Mouse (Mus musculus) embryo, embryonic 9.5 days (tissue): ENCODE measurements around the gene Fam81b.
"Not testable (repeated sequence)": the region's sequence is repeated elsewhere in the genome, so short reads cannot be mapped to it uniquely, and the experiment has no call there.

ENCODE experiments used
- DNase-seq: peaks from one replicate; pipeline ENCODE4 v3.0.0-alpha.2; 2017; ENCODE audit errors: extremely low spot score

Fam81b gene

GRCm38 (mm10) chr13:76304637-76305122 lies at the start of gene Fam81b:
Gene Fam81b, minus strand, starts transcription at chr13:76305072.
- no peak for DNase-seq

GRCm38 (mm10) chr13:76345941-76346340 lies 41.1 kb upstream of the Fam81b start:
- DNase-seq: not testable (repeated sequence)

GRCm38 (mm10) chr13:76318635-76319034 lies 13.8 kb upstream of the Fam81b start:
- no peak for DNase-seq

GRCm38 (mm10) chr13:76311580-76311979 lies 6.7 kb upstream of the Fam81b start:
- DNase-seq: no peak

GRCm38 (mm10) chr13:76308811-76309210 lies 3.9 kb upstream of the Fam81b start:
- no peak for DNase-seq

- DNase-seq: no peak
These were observed 938 bp upstream of the Fam81b start for GRCm38 (mm10) chr13:76305655-76306365.

- no peak for DNase-seq
These were observed 369 bp upstream of the Fam81b start for GRCm38 (mm10) chr13:76305241-76305640.

- DNase-seq: no peak
These were observed 671 bp downstream of the Fam81b start for GRCm38 (mm10) chr13:76304201-76304600.

GRCm38 (mm10) chr13:76303160-76303559 lies 1.7 kb downstream of the Fam81b start:
- DNase-seq: no peak

- no peak for DNase-seq
These were observed 2.8 kb downstream of the Fam81b start for GRCm38 (mm10) chr13:76302056-76302455.

- DNase-seq: peak; percentile 2
These were observed 12.8 kb downstream of the Fam81b start for GRCm38 (mm10) chr13:76292050-76292449.

GRCm38 (mm10) chr13:76284597-76284996 lies 20.3 kb downstream of the Fam81b start:
- DNase-seq: no peak

- DNase-seq: no peak
These were observed 40.4 kb downstream of the Fam81b start for GRCm38 (mm10) chr13:76264361-76265026.

GRCm38 (mm10) chr13:76258766-76259165 lies 46.1 kb downstream of the Fam81b start:
- no peak for DNase-seq

- DNase-seq: no peak
These were observed 48.5 kb downstream of the Fam81b start for GRCm38 (mm10) chr13:76256350-76256749.

- no peak for DNase-seq
These were observed 54.8 kb downstream of the Fam81b start for GRCm38 (mm10) chr13:76250092-76250491.

- no peak for DNase-seq
These were observed 55.8 kb downstream of the Fam81b start for GRCm38 (mm10) chr13:76249066-76249465.

- peak; percentile 8 for DNase-seq
These were observed 89.5 kb downstream of the Fam81b start for GRCm38 (mm10) chr13:76215397-76215796.

GRCm38 (mm10) chr13:76214928-76215327 lies 89.9 kb downstream of the Fam81b start:
- no peak for DNase-seq

- DNase-seq: no peak
These were observed 104.9 kb downstream of the Fam81b start for GRCm38 (mm10) chr13:76199943-76200342.

- DNase-seq: no peak
These were observed 107.5 kb downstream of the Fam81b start for GRCm38 (mm10) chr13:76197297-76197848.

GRCm38 (mm10) chr13:76195431-76196138 lies 109.3 kb downstream of the Fam81b start:
- no peak for DNase-seq
